Mouse (Mus musculus) G1E (cell line): ENCODE measurements around the gene Nfx1.

Experiments
- CTCF ChIP-seq: IDR thresholded peaks from 2 replicates; pipeline ENCODE4 v1.5.1; 2012; ENCODE audit warnings: low read depth, low read length, inconsistent platforms, mixed read lengths
- GATA2 ChIP-seq: IDR thresholded peaks from 2 replicates; pipeline ENCODE4 v1.6.1; 2012; ENCODE audit warnings: low read depth, low read length, inconsistent platforms, borderline replicate concordance

- TF ChIP-seq CTCF = peak; percentile 29; the same call in 1 of the 2 replicates
- TF ChIP-seq GATA2 = no peak
These were observed 93.4 kb downstream of the Nfx1 start for GRCm38 (mm10) chr4:41063894-41064673.
